Mouse (Mus musculus) CH12.LX (cell line): ENCODE data around the gene Src. TPM values are rescaled to one million over a fixed set of nuclear protein-coding genes. Genes with fewer than 3 reads are reported as not detected.

Experiments
- DNase-seq: peaks from one replicate; pipeline ENCODE4 v3.0.0-alpha.2; 2013; ENCODE audit errors: extremely low read depth
- H3K27ac ChIP-seq: 2 replicates; pipeline ENCODE4 v1.5.1; 2012; ENCODE audit warnings: low read depth, mild to moderate bottlenecking, control low read depth, moderate library complexity; ENCODE audit not compliant: insufficient read depth
- H3K27me3 ChIP-seq: replicated peaks from 2 replicates; pipeline ENCODE3; 2012; ENCODE audit warnings: inconsistent platforms
- H3K36me3 ChIP-seq, 2 experiments: replicated peaks in 1 of 2; 2 replicates each; pipeline versions ENCODE3 to v1.6.1; 2012; ENCODE audit warnings: inconsistent platforms in 1 of 2, low read length in 1 of 2, mild to moderate bottlenecking in 1 of 2, mixed read lengths in 1 of 2, moderate library complexity in 1 of 2; ENCODE audit not compliant: control insufficient read depth in 1 of 2, insufficient read depth in 1 of 2
- H3K4me1 ChIP-seq, 2 experiments: 2 replicates each; pipeline ENCODE4 v1.6.1; 2012; ENCODE audit warnings: inconsistent platforms in 1 of 2, moderate library complexity in 1 of 2; ENCODE audit not compliant: insufficient read depth in 2 of 2, control insufficient read depth in 1 of 2
- H3K4me2 ChIP-seq: 2 replicates; pipeline ENCODE4 v1.6.1; 2012; ENCODE audit warnings: low read depth, mild to moderate bottlenecking, control low read depth; ENCODE audit not compliant: poor library complexity, insufficient read depth, severe bottlenecking
- H3K4me3 ChIP-seq, 3 experiments: fragments of 150-350 bp in 1 of 3; sonication (generic) in 1 of 3; replicated peaks in 1 of 3; 2 replicates each; pipeline versions ENCODE3 to v1.5.1; 2011 to 2012; ENCODE audit warnings: low read depth in 2 of 3, low read length in 2 of 3, mild to moderate bottlenecking in 2 of 3, moderate library complexity in 2 of 3, control low read depth in 1 of 3, improper control_type of control experiment in 1 of 3, inconsistent platforms in 1 of 3, mixed read lengths in 1 of 3; ENCODE audit not compliant: poor library complexity in 1 of 3
- H3K79me2 ChIP-seq: replicated peaks from 2 replicates; pipeline ENCODE4 v1.6.1; 2012; ENCODE audit warnings: mild to moderate bottlenecking, moderate library complexity; ENCODE audit not compliant: control insufficient read depth, poor library complexity, insufficient read depth, severe bottlenecking; ENCODE audit errors: extremely low read depth
- H3K9ac ChIP-seq: 2 replicates; pipeline ENCODE4 v1.6.1; 2012; ENCODE audit warnings: low read depth, mild to moderate bottlenecking, control low read depth, moderate library complexity; ENCODE audit not compliant: insufficient read depth
- H3K9me3 ChIP-seq: replicated peaks from 2 replicates; pipeline ENCODE3; 2012; ENCODE audit warnings: low read length, inconsistent platforms, mixed read lengths
- CHD2 ChIP-seq: IDR thresholded peaks from 2 replicates; pipeline ENCODE4 v1.6.1; 2011; ENCODE audit warnings: low read length, improper control_type of control experiment
- CTCF ChIP-seq, 2 experiments: IDR thresholded peaks in 1 of 2; conservative IDR thresholded peaks in 1 of 2; 2 replicates each; pipeline ENCODE4 v1.5.1; 2011 to 2012; ENCODE audit warnings: low read depth in 2 of 2, low read length in 2 of 2, improper control_type of control experiment in 1 of 2, inconsistent platforms in 1 of 2, mild to moderate bottlenecking in 1 of 2, moderate library complexity in 1 of 2
- E2F4 ChIP-seq: IDR thresholded peaks from 2 replicates; pipeline ENCODE4 v1.6.1; 2011; ENCODE audit warnings: low read depth, low read length, improper control_type of control experiment; ENCODE audit not compliant: insufficient replicate concordance
- GABPA ChIP-seq: IDR thresholded peaks from 2 replicates; pipeline ENCODE4 v1.6.1; 2012; ENCODE audit warnings: low read depth, low read length, improper control_type of control experiment, inconsistent platforms; ENCODE audit not compliant: insufficient replicate concordance
- HCFC1 ChIP-seq: IDR thresholded peaks from 2 replicates; pipeline ENCODE4 v1.6.1; 2012; ENCODE audit warnings: low read depth, mild to moderate bottlenecking, inconsistent platforms, low read length, improper control_type of control experiment
- JUND ChIP-seq: conservative IDR thresholded peaks from 2 replicates; pipeline ENCODE4 v1.6.1; 2011; ENCODE audit warnings: low read depth, low read length, improper control_type of control experiment
- MAX ChIP-seq: IDR thresholded peaks from 2 replicates; pipeline ENCODE4 v1.6.1; 2011; ENCODE audit warnings: low read length, improper control_type of control experiment
- MAZ ChIP-seq: IDR thresholded peaks from 2 replicates; pipeline ENCODE4 v1.6.1; 2012; ENCODE audit warnings: low read depth, mild to moderate bottlenecking, inconsistent platforms, low read length, improper control_type of control experiment, moderate library complexity
- MXI1 ChIP-seq: IDR thresholded peaks from 2 replicates; pipeline ENCODE4 v1.6.1; 2011; ENCODE audit warnings: mild to moderate bottlenecking, low read depth, low read length, improper control_type of control experiment
- MYC ChIP-seq: IDR thresholded peaks from 2 replicates; pipeline ENCODE4 v1.6.1; 2011; ENCODE audit warnings: low read depth, mild to moderate bottlenecking, improper control_type of control experiment, low read length
- NRF1 ChIP-seq: IDR thresholded peaks from 2 replicates; pipeline ENCODE4 v1.6.1; 2014; ENCODE audit warnings: low read depth, mild to moderate bottlenecking, inconsistent platforms, low read length, improper control_type of control experiment, moderate library complexity
- PAX5 ChIP-seq: IDR thresholded peaks from 2 replicates; pipeline ENCODE4 v1.6.1; 2012; ENCODE audit warnings: low read length, inconsistent platforms, mixed read lengths
- POLR2A ChIP-seq: IDR thresholded peaks from 2 replicates; pipeline ENCODE4 v1.6.1; 2011; ENCODE audit warnings: low read depth, mild to moderate bottlenecking, improper control_type of control experiment, low read length
- POLR2AphosphoS2 ChIP-seq: IDR thresholded peaks from 2 replicates; pipeline ENCODE4 v1.6.1; 2011; ENCODE audit warnings: low read depth, low read length, improper control_type of control experiment
- RAD21 ChIP-seq: IDR thresholded peaks from 2 replicates; pipeline ENCODE4 v1.6.1; 2011; ENCODE audit warnings: low read depth, mild to moderate bottlenecking, low read length, improper control_type of control experiment, moderate library complexity
- RCOR1 ChIP-seq: conservative IDR thresholded peaks from 2 replicates; pipeline ENCODE4 v1.6.1; 2012; ENCODE audit warnings: low read depth, mild to moderate bottlenecking, inconsistent platforms, low read length, improper control_type of control experiment
- SIN3A ChIP-seq: IDR thresholded peaks from 2 replicates; pipeline ENCODE4 v1.6.1; 2012; ENCODE audit warnings: low read length, improper control_type of control experiment, inconsistent platforms
- SMC3 ChIP-seq: IDR thresholded peaks from 2 replicates; pipeline ENCODE4 v1.6.1; 2011; ENCODE audit warnings: low read depth, low read length, improper control_type of control experiment
- USF1 ChIP-seq: IDR thresholded peaks from 2 replicates; pipeline ENCODE4 v1.6.1; 2014; ENCODE audit warnings: low read depth, mild to moderate bottlenecking, inconsistent platforms, low read length, improper control_type of control experiment
- USF2 ChIP-seq: conservative IDR thresholded peaks from 2 replicates; pipeline ENCODE4 v1.6.1; 2011; ENCODE audit warnings: low read depth, low read length, improper control_type of control experiment
- ZC3H11A ChIP-seq: IDR thresholded peaks from 2 replicates; pipeline ENCODE4 v1.6.1; 2012; ENCODE audit warnings: low read depth, mild to moderate bottlenecking, inconsistent platforms, low read length, improper control_type of control experiment
- ZKSCAN1 ChIP-seq: IDR thresholded peaks from 2 replicates; pipeline ENCODE4 v1.6.1; 2012; ENCODE audit warnings: low read depth, inconsistent platforms, low read length, improper control_type of control experiment, borderline replicate concordance
- ZNF384 ChIP-seq: IDR thresholded peaks from 2 replicates; pipeline ENCODE4 v1.6.1; 2012; ENCODE audit warnings: low read depth, low read length, improper control_type of control experiment, inconsistent platforms
- dilution Hi-C: fragments of 300-500 bp; cut with MboI; formaldehyde crosslinking; loops from 2 replicates; pipeline ENCODE4 v1.14.3; 2020; ENCODE audit warnings: low sequenced_read_pairs; ENCODE audit not compliant: extremely low pct_unique_long_range_greater_than_20kb, extremely low pct_ligation_motif_present
- in situ Hi-C: fragments of 300-500 bp; cut with MboI; formaldehyde crosslinking; loops from 3 replicates; pipeline ENCODE4 v1.14.3; 2019; ENCODE audit warnings: low sequenced_read_pairs, low pct_ligation_motif_present, low pct_unique_long_range_greater_than_20kb, mixed read lengths
- polyA plus RNA-seq: library from polyadenylated mRNA; unstranded; fragments of >175 nt; gene quantifications from 2 replicates; pipeline ENCODE4 v1.2.1, GENCODE M21; 2012; ENCODE audit warnings: low read depth; ENCODE audit not compliant: insufficient read length
- total RNA-seq, 2 experiments: library from RNA; depleted of rRNA; stranded (reverse); fragments of 300-350 nt in 1 of 2; fragments of >200 nt in 1 of 2; gene quantifications; 2 replicates each; pipeline ENCODE4 v1.2.3; 2012 to 2014

Src gene
- total and polyA plus RNA-seq, 3 experiments, result 0.20 to 0.37 (median 0.25) TPM

DNA sequence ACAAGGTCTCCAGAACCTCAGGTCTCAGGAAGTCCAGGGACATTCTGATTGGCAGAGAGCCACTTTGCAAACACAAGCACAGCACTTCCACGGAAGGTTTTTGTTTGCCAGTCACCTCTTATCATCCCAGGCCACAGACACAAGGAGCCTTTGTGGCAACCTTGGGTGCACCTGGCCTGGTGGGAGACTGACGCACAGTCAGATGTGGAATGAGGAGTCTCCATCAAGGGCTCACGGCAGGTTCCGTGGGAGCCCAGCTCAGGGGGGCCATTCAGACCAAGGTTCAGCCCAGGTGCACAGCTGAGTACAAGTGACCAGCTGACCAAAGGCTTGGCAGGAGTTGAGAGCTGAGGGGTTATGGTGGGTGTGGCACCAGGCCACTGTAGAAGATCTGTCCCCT lies 20.9 kb upstream of the Src start:
- DNase-seq, result no peak
- H3K4me2 ChIP-seq, result no peak overlapping the region
- TF ChIP-seq USF1 (no peak), GABPA (no peak), HCFC1 (no peak), ZC3H11A (no peak)
- TF ChIP-seq, all 38 proteins: peak for 0
- H3K4me3 ChIP-seq, result no peak overlapping the region
- no peak overlapping the region for H3K27ac ChIP-seq
- H3K9ac ChIP-seq, result no peak overlapping the region
- in situ Hi-C loops, result no loop called here
- H3K4me1 ChIP-seq, result peaks cover 26 to 68% of the 10 kb centered on the region in 2 experiments
- dilution Hi-C loops, result no loop called here
- no peaks in the 10 kb centered on the region for H3K79me2 ChIP-seq
- peaks cover 7% of the 10 kb centered on the region for H3K9me3 ChIP-seq
- H3K36me3 ChIP-seq, result peaks cover 20 to 56% of the 10 kb centered on the region in 2 experiments
- H3K27me3 ChIP-seq, result no peaks in the 10 kb centered on the region

- Histone ChIP-seq H3K4me1 (peaks cover 26 to 60% of the 10 kb centered on the region in 2 experiments), H3K79me2 (no peaks in the 10 kb centered on the region), H3K4me3 (no peak overlapping the region), H3K36me3 (peaks cover 20 to 47% of the 10 kb centered on the region in 2 experiments), H3K27ac (no peak overlapping the region), H3K27me3 (no peaks in the 10 kb centered on the region), H3K9ac (no peak overlapping the region), H3K4me2 (no peak overlapping the region), H3K9me3 (peaks cover 7% of the 10 kb centered on the region)
- in situ Hi-C loops (no loop called here), dilution Hi-C loops (no loop called here)
- no peak for DNase-seq
- no peak for TF ChIP-seq MYC
- no peak for TF ChIP-seq E2F4
- no peak for TF ChIP-seq PAX5
- TF ChIP-seq RAD21, result no peak
- TF ChIP-seq POLR2A, result no peak
- TF ChIP-seq NRF1, result no peak
- TF ChIP-seq ZKSCAN1, result no peak
- no peak for TF ChIP-seq USF1
- TF ChIP-seq POLR2AphosphoS2, result no peak
- TF ChIP-seq CHD2, result no peak
- TF ChIP-seq USF2, result no peak
- no peak for TF ChIP-seq ZNF384
- no peak for TF ChIP-seq MAX
- TF ChIP-seq SIN3A, result no peak
- no peak; a peak in 1 of 4 replicates for TF ChIP-seq CTCF (conservative IDR thresholded peaks at IDR 0.05 in 1 of 2, IDR thresholded peaks at IDR 0.05 in 1 of 2; ENCODE audit: low read depth in 2 of 2, low read length in 2 of 2)
- TF ChIP-seq SMC3, result no peak
- TF ChIP-seq RCOR1, result no peak
- TF ChIP-seq MAZ, result no peak
- TF ChIP-seq JUND, result no peak
- TF ChIP-seq MXI1, result no peak
Observed at GRCm38 (mm10) chr2:157398539-157398938, 19.7 kb upstream of the Src start.
